Mouse (Mus musculus) CH12.LX (cell line): Measurements from ENCODE around the gene Ophn1. TPM values are rescaled to one million over a fixed set of nuclear protein-coding genes. Genes with fewer than 3 reads are reported as not detected.

Source experiments
- DNase-seq: peaks from one replicate; pipeline ENCODE4 v3.0.0-alpha.2; 2013; ENCODE audit errors: extremely low read depth
- H3K27ac ChIP-seq: 2 replicates; pipeline ENCODE4 v1.5.1; 2012; ENCODE audit warnings: low read depth, mild to moderate bottlenecking, control low read depth, moderate library complexity; ENCODE audit not compliant: insufficient read depth
- H3K27me3 ChIP-seq: replicated peaks from 2 replicates; pipeline ENCODE3; 2012; ENCODE audit warnings: inconsistent platforms
- H3K36me3 ChIP-seq, 2 experiments: replicated peaks in 1 of 2; 2 replicates each; pipeline versions ENCODE3 to v1.6.1; 2012; ENCODE audit warnings: inconsistent platforms in 1 of 2, low read length in 1 of 2, mild to moderate bottlenecking in 1 of 2, mixed read lengths in 1 of 2, moderate library complexity in 1 of 2; ENCODE audit not compliant: control insufficient read depth in 1 of 2, insufficient read depth in 1 of 2
- H3K4me1 ChIP-seq, 2 experiments: 2 replicates each; pipeline ENCODE4 v1.6.1; 2012; ENCODE audit warnings: inconsistent platforms in 1 of 2, moderate library complexity in 1 of 2; ENCODE audit not compliant: insufficient read depth in 2 of 2, control insufficient read depth in 1 of 2
- H3K4me2 ChIP-seq: 2 replicates; pipeline ENCODE4 v1.6.1; 2012; ENCODE audit warnings: low read depth, mild to moderate bottlenecking, control low read depth; ENCODE audit not compliant: poor library complexity, insufficient read depth, severe bottlenecking
- H3K4me3 ChIP-seq, 3 experiments: fragments of 150-350 bp in 1 of 3; sonication (generic) in 1 of 3; replicated peaks in 1 of 3; 2 replicates each; pipeline versions ENCODE3 to v1.5.1; 2011 to 2012; ENCODE audit warnings: low read depth in 2 of 3, low read length in 2 of 3, mild to moderate bottlenecking in 2 of 3, moderate library complexity in 2 of 3, control low read depth in 1 of 3, improper control_type of control experiment in 1 of 3, inconsistent platforms in 1 of 3, mixed read lengths in 1 of 3; ENCODE audit not compliant: poor library complexity in 1 of 3
- H3K79me2 ChIP-seq: replicated peaks from 2 replicates; pipeline ENCODE4 v1.6.1; 2012; ENCODE audit warnings: mild to moderate bottlenecking, moderate library complexity; ENCODE audit not compliant: control insufficient read depth, poor library complexity, insufficient read depth, severe bottlenecking; ENCODE audit errors: extremely low read depth
- H3K9ac ChIP-seq: 2 replicates; pipeline ENCODE4 v1.6.1; 2012; ENCODE audit warnings: low read depth, mild to moderate bottlenecking, control low read depth, moderate library complexity; ENCODE audit not compliant: insufficient read depth
- H3K9me3 ChIP-seq: replicated peaks from 2 replicates; pipeline ENCODE3; 2012; ENCODE audit warnings: low read length, inconsistent platforms, mixed read lengths
- CHD2 ChIP-seq: IDR thresholded peaks from 2 replicates; pipeline ENCODE4 v1.6.1; 2011; ENCODE audit warnings: low read length, improper control_type of control experiment
- CTCF ChIP-seq, 2 experiments: IDR thresholded peaks in 1 of 2; conservative IDR thresholded peaks in 1 of 2; 2 replicates each; pipeline ENCODE4 v1.5.1; 2011 to 2012; ENCODE audit warnings: low read depth in 2 of 2, low read length in 2 of 2, improper control_type of control experiment in 1 of 2, inconsistent platforms in 1 of 2, mild to moderate bottlenecking in 1 of 2, moderate library complexity in 1 of 2
- ELF1 ChIP-seq: IDR thresholded peaks from 2 replicates; pipeline ENCODE4 v1.6.1; 2014; ENCODE audit warnings: low read depth, mild to moderate bottlenecking, inconsistent platforms, low read length, improper control_type of control experiment
- HCFC1 ChIP-seq: IDR thresholded peaks from 2 replicates; pipeline ENCODE4 v1.6.1; 2012; ENCODE audit warnings: low read depth, mild to moderate bottlenecking, inconsistent platforms, low read length, improper control_type of control experiment
- JUND ChIP-seq: conservative IDR thresholded peaks from 2 replicates; pipeline ENCODE4 v1.6.1; 2011; ENCODE audit warnings: low read depth, low read length, improper control_type of control experiment
- KAT2A ChIP-seq: IDR thresholded peaks from 2 replicates; pipeline ENCODE4 v1.6.1; 2012; ENCODE audit warnings: low read length, improper control_type of control experiment, inconsistent platforms; ENCODE audit not compliant: insufficient replicate concordance
- MAX ChIP-seq: IDR thresholded peaks from 2 replicates; pipeline ENCODE4 v1.6.1; 2011; ENCODE audit warnings: low read length, improper control_type of control experiment
- MAZ ChIP-seq: IDR thresholded peaks from 2 replicates; pipeline ENCODE4 v1.6.1; 2012; ENCODE audit warnings: low read depth, mild to moderate bottlenecking, inconsistent platforms, low read length, improper control_type of control experiment, moderate library complexity
- POLR2A ChIP-seq: IDR thresholded peaks from 2 replicates; pipeline ENCODE4 v1.6.1; 2011; ENCODE audit warnings: low read depth, mild to moderate bottlenecking, improper control_type of control experiment, low read length
- POLR2AphosphoS2 ChIP-seq: IDR thresholded peaks from 2 replicates; pipeline ENCODE4 v1.6.1; 2011; ENCODE audit warnings: low read depth, low read length, improper control_type of control experiment
- RAD21 ChIP-seq: IDR thresholded peaks from 2 replicates; pipeline ENCODE4 v1.6.1; 2011; ENCODE audit warnings: low read depth, mild to moderate bottlenecking, low read length, improper control_type of control experiment, moderate library complexity
- SMC3 ChIP-seq: IDR thresholded peaks from 2 replicates; pipeline ENCODE4 v1.6.1; 2011; ENCODE audit warnings: low read depth, low read length, improper control_type of control experiment
- UBTF ChIP-seq: IDR thresholded peaks from 2 replicates; pipeline ENCODE4 v1.6.1; 2012; ENCODE audit warnings: low read depth, mild to moderate bottlenecking, inconsistent platforms, low read length, improper control_type of control experiment, moderate library complexity
- USF2 ChIP-seq: conservative IDR thresholded peaks from 2 replicates; pipeline ENCODE4 v1.6.1; 2011; ENCODE audit warnings: low read depth, low read length, improper control_type of control experiment
- ZC3H11A ChIP-seq: IDR thresholded peaks from 2 replicates; pipeline ENCODE4 v1.6.1; 2012; ENCODE audit warnings: low read depth, mild to moderate bottlenecking, inconsistent platforms, low read length, improper control_type of control experiment
- ZKSCAN1 ChIP-seq: IDR thresholded peaks from 2 replicates; pipeline ENCODE4 v1.6.1; 2012; ENCODE audit warnings: low read depth, inconsistent platforms, low read length, improper control_type of control experiment, borderline replicate concordance
- ZMIZ1 ChIP-seq: IDR thresholded peaks from 2 replicates; pipeline ENCODE4 v1.6.1; 2012; ENCODE audit warnings: low read depth, mild to moderate bottlenecking, inconsistent platforms, low read length, improper control_type of control experiment
- dilution Hi-C: fragments of 300-500 bp; cut with MboI; formaldehyde crosslinking; loops from 2 replicates; pipeline ENCODE4 v1.14.3; 2020; ENCODE audit warnings: low sequenced_read_pairs; ENCODE audit not compliant: extremely low pct_unique_long_range_greater_than_20kb, extremely low pct_ligation_motif_present
- in situ Hi-C: fragments of 300-500 bp; cut with MboI; formaldehyde crosslinking; loops from 3 replicates; pipeline ENCODE4 v1.14.3; 2019; ENCODE audit warnings: low sequenced_read_pairs, low pct_ligation_motif_present, low pct_unique_long_range_greater_than_20kb, mixed read lengths
- polyA plus RNA-seq: library from polyadenylated mRNA; unstranded; fragments of >175 nt; gene quantifications from 2 replicates; pipeline ENCODE4 v1.2.1, GENCODE M21; 2012; ENCODE audit warnings: low read depth; ENCODE audit not compliant: insufficient read length
- total RNA-seq, 2 experiments: library from RNA; depleted of rRNA; stranded (reverse); fragments of 300-350 nt in 1 of 2; fragments of >200 nt in 1 of 2; gene quantifications; 2 replicates each; pipeline ENCODE4 v1.2.3; 2012 to 2014

The Ophn1 gene
- total and polyA plus RNA-seq, 3 experiments, result not detected

DNA sequence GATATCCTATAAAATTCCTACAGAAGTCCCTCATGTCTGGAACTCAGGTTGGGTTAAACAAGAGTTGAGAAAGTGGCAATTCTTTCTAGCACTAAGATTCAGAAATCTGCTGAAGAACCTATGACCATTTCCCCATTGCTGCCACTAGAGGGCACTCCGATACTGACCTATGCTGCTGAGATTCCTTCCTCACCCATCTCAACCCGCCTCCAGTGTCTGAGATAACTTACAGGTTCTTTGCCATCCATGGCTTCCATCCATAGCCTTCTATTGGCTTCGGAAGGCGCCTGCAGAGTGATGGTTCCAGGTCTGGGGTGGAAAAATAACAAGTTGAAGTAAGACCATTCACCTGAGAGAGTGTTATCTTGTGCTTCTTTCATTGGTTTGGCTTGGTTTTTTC lies 189.2 kb downstream of the Ophn1 start:
- dilution Hi-C loops, result no loop called here
- peak; percentile 48 for DNase-seq

DNA sequence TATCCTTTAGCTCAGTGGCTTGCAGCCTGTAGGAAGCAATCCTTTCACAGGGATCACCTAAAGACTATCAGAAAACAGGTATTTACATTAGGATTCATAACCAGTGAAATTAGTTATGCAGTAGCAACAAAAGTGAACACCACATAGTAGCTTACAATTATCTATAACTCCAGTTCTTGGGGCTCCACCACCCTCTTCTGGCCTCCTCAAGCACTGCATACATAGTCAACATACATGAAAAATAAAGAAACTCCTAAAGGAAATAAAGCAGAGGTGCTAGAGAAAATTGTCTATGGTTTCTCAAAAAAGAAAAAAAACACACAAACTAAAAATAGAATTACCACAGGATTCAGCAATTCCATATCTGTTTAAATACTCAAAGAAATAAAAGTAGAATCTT lies 208.2 kb downstream of the Ophn1 start:
- Histone ChIP-seq H3K9ac (no peak overlapping the region), H3K4me1 (no peaks in the 10 kb centered on the region), H3K4me3 (no peak overlapping the region)
- no peak for TF ChIP-seq POLR2AphosphoS2
- no peak for TF ChIP-seq HCFC1
- TF ChIP-seq MAX, result no peak
- TF ChIP-seq JUND, result no peak
- no peak for TF ChIP-seq CHD2
- TF ChIP-seq UBTF, result no peak
- TF ChIP-seq ZC3H11A, result no peak
- TF ChIP-seq, all 38 proteins: peak for 0
- dilution Hi-C loops, result no loop called here
- Histone ChIP-seq H3K4me2 (no peak overlapping the region), H3K9me3 (no peaks in the 10 kb centered on the region), H3K36me3 (no peaks in the 10 kb centered on the region), H3K79me2 (no peaks in the 10 kb centered on the region), H3K27me3 (no peaks in the 10 kb centered on the region), H3K27ac (no peak overlapping the region)
- in situ Hi-C loops, result no loop called here
- no peak for DNase-seq

More for the DNA sequence above, 189.2 kb downstream of the Ophn1 start:
- H3K9ac ChIP-seq, result no peak overlapping the region
- no peak overlapping the region for H3K4me3 ChIP-seq
- no peaks in the 10 kb centered on the region for H3K79me2 ChIP-seq
- no peak overlapping the region for H3K27ac ChIP-seq
- no peaks in the 10 kb centered on the region for H3K36me3 ChIP-seq
- no peaks in the 10 kb centered on the region for H3K9me3 ChIP-seq
- H3K27me3 ChIP-seq, result no peaks in the 10 kb centered on the region
- H3K4me1 ChIP-seq, result no peaks in the 10 kb centered on the region
- in situ Hi-C loops, result loop anchor here (25.0 kb wide), 1 partner anchor 236 kb away; the partner anchor contains the start of gene Yipf6
- no peak overlapping the region for H3K4me2 ChIP-seq
- TF ChIP-seq MAX, result no peak
- no peak for TF ChIP-seq MAZ
- no peak for TF ChIP-seq CHD2
- TF ChIP-seq RAD21, result peak; percentile 82
- no peak for TF ChIP-seq ELF1
- peak; percentile 5; the same call in 1 of the 2 replicates for TF ChIP-seq ZC3H11A
- peak; percentile 66 for TF ChIP-seq SMC3
- TF ChIP-seq CTCF (conservative IDR thresholded peaks at IDR 0.05 in 1 of 2, IDR thresholded peaks at IDR 0.05 in 1 of 2; ENCODE audit: low read depth in 2 of 2, low read length in 2 of 2), result peak; percentile 58 to 80; a peak in 3 of 4 replicates
- TF ChIP-seq, all 38 proteins: peak for 4

DNA sequence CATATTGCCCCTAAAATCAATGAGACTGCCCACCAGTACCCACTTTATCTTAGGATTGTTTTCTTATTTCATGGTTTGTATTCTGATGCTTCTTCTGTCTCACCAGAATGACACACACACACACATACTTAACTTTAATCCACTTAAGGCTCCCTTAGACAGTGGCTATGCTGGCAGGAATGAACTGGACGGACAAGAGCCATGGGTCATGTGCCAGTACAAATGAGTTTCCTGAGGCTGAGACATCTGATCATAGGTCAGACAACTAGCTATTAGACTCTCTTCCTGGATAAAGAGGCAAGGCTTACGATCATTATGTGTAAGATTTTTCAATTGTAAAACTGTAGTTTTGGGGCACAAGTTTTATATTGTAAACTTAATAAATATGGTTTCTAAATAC lies 209.5 kb downstream of the Ophn1 start:
- Histone ChIP-seq H3K36me3 (no peaks in the 10 kb centered on the region), H3K4me1 (no peaks in the 10 kb centered on the region), H3K9ac (no peak overlapping the region), H3K27me3 (no peaks in the 10 kb centered on the region), H3K9me3 (no peaks in the 10 kb centered on the region), H3K79me2 (no peaks in the 10 kb centered on the region), H3K27ac (no peak overlapping the region), H3K4me3 (no peak overlapping the region), H3K4me2 (no peak overlapping the region)
- no peak for DNase-seq
- in situ Hi-C loops (no loop called here), dilution Hi-C loops (no loop called here)
- TF ChIP-seq POLR2AphosphoS2 (no peak), JUND (no peak), POLR2A (no peak), KAT2A (no peak), ZMIZ1 (no peak), CTCF (conservative IDR thresholded peaks at IDR 0.05 in 1 of 2, IDR thresholded peaks at IDR 0.05 in 1 of 2; ENCODE audit: low read depth in 2 of 2, low read length in 2 of 2) (no peak), USF2 (no peak), ZKSCAN1 (no peak), ZC3H11A (no peak), HCFC1 (no peak)
